Mouse (Mus musculus): ENCODE data around the gene Cacna1s.

Cacna1s gene

DNA sequence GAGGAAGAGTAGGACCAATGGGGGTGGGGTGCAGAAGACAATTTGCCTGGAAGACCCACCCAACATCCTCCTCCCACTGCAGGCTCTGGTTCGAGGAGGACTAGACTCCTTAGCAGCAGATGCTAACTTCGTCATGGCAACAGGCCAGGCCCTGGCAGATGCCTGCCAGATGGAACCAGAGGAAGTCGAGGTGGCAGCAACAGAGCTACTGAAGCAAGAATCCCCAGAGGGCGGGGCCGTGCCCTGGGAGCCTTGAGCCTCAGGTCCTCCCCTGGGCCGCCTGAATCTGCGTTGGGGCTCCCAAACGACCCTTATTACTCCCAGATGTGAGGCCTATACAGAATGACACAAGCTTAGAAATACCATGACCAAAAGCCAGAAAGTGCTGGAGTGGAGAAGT is 66.3 kb downstream of the Cacna1s start:
- DNase-seq (ENCODE audit: low spot score) = no peak

DNA sequence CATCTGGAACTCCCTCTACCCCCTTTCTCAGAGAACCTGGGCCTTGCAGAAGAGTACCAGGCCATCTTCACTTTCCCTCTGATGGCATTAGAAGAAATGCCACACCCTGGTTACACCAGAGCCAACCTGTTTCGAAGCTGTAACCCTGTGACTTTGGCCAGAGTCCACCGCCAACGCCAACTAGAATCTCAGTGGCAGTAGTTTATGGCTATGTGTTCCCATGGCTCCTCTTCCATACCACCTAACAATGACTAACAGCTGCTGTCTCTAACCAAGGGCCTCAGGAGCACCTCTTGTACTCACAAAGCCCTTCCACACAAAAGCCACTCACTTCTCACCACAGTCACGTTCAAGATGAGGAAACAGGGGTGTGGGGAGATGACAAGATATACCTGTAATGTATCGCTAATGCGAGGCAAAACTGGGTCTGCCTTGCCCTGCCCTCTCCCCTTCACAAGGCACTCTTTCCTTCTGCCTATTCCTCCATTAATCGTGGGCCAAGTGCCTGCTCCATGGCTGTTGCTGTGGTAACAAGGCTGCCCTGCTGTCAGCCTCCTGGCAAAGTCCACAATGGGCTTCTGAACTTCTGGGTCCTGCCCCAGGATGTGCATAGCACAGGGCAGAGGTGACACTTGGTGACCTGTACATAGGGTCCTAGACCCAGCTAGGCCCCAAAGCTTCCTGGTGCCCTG is 67.2 kb downstream of the Cacna1s start:
- no peak for DNase-seq (ENCODE audit: low spot score)

DNA sequence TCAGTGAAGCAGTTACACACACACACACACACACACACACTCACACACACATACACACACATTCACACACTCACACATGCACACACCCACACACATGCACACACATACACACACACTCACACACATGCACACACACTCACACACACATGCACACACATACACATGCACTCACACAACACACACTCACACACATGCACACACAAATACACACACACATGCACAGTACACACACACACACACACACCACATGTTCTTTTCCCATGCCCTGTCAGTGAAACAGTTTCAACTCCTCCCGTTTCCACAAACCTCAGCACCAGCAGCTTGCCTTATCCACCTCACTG is 67.7 kb downstream of the Cacna1s start:
- DNase-seq (ENCODE audit: low spot score) = no peak

DNA sequence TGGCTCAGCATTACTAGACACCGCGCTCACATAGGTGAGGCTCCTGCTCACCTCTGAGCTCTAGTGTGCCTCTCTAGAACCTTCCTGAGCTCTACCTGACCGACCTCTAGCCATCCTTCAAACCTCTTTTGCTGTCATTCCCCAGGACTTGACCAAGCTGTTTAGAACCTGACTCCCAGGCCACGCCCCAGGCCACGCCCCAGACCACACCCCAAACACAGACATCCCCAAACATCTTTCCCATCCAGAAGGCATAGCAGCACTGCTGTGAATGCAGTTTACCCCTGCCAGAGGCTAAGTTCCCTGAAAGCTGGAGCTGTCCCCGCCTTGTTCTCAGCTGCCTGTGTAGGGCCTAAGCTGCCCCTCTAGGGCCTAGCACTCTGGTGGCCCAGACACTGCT is 68.2 kb downstream of the Cacna1s start:
- no peak for DNase-seq (ENCODE audit: low spot score)

DNA sequence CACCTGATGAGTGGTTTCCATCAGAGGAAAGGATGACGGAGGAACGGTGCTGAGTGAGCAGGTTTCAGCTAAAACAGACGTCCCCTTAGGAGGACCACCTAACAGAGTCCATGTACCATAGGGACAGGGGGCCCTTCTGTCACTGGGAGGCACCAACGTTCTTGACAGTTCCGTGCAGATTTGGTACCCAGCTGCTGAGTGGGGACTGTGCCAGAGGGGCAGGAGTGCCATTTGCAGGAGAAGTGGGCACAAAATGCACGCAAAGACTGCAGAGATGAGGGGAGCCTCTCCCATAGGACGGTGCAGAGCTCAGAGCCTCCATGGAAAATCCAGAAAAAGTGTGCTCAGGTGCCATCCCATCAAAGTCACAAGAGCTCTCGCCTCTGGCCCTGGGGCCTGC is 69.5 kb downstream of the Cacna1s start:
- no peak for DNase-seq (ENCODE audit: low spot score)

DNA sequence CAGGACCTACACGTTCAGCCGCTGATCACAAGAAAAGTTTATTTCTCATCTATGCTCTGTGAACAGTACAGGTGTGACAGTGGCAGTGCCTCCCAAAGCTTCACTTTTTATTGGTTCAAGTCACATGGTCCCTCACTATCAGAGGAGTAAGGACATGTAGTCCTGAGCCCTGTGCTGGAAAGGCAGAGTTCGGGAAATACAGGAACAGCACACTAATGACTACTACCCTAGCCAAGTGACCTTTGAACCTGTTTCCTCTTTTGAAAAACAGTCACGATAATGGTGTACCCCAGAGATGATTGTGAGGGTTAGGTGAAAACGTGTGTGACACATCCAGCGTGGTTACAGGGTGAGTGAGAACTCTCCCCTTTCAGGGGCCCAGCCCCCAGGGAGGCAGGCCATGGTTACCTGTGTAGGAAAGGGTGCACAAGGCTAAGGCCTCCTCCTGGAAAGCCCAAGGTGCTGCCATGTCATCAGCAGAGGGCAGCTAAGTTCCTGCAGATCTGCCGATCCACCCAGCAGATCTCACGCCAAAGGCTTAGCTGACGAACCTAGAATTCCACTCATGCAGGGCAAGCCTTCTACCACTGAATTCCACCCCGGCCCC is 73.7 kb downstream of the Cacna1s start:
- DNase-seq (ENCODE audit: low spot score) = no peak

DNA sequence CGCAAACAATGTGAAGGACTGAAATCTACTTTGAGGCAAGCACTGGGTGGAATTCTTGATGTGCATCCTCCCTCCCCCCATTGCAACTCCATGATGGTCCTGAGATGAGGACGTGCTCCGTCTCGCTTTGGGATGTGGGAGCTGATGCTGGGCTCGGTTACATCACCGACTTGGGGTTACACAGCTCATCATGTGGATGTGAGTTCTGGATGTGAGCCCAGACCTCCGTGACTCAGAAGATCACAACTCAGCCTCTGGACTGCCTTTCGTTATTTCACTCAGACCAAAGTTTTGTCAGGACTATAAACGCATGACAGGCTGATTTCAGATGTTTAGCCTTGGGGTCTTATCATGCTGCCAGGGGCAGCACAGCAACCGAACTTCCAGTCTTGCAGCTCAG is 74.3 kb downstream of the Cacna1s start:
- no peak for DNase-seq (ENCODE audit: low spot score)

DNA sequence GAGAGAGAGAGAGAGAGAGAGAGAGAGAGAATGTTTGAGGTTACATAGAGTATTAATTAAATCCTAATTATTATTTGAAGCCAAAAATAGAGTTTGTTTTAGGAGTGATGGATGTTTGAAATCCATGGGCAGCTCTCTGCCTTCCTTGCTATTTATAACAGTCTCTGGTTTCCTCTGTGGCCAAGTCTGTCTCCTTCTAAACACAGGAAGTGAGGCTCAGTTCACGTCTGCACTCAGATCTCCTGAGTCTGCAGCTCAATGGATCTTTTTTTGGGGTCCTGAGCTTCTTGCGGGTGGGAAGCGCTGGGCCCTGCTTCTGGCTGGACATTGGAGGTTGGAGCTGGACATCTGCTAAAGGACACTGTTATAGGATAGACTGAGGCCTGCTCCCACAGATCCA is 75.3 kb downstream of the Cacna1s start:
- DNase-seq (ENCODE audit: low spot score) = no peak

DNA sequence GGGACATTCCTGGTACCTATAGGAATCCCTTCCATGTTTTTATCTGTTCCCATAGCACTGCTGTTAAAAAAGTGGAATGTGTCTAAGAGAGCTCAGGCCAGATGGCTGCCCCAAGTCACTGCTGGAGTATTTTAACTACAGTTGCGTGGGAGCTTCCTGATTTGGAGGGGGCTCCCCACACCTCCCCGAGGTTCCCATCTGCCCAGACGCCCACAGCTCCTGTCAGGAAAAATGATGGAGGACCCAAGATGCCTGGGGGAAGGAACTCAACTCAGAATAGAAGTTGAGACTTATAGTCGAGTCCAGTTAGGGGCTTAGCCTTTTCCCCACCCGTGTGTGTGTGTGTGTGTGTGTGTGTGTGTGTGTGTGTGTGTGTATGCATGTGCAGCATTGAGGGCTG is 75.9 kb downstream of the Cacna1s start:
- DNase-seq (ENCODE audit: low spot score) = no peak

DNA sequence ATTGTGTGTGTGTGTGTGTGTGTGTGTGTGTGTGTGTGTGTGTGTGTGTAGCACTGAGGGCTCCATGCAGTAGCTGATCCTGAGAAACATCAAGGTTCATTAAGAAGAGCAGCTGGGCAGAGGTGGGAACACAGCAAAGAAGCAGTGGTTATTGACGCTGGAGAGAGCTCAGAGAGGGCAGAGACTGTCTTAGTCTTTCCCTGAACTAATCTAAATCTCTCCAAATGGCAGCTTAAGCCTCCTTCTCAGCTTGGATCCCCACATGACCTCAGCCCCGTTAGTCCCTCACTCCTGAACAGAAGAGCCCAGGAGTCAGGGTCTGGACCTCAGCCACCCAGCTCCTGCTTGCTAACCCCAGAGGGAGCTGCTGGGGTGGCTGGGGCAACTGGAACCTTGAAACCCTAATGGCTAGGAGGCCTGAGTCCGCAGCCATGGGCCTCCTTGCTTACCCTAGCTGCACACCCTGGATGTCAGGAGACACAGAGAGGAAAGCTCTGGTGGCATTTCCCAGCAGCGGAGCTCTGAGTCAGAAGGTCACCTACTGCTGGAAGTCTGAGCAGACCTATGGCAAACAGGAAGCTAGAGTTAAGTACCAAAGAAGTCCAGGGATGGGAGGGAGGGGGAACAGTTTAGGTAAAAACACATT is 76.5 kb downstream of the Cacna1s start:
- DNase-seq (ENCODE audit: low spot score) = no peak

DNA sequence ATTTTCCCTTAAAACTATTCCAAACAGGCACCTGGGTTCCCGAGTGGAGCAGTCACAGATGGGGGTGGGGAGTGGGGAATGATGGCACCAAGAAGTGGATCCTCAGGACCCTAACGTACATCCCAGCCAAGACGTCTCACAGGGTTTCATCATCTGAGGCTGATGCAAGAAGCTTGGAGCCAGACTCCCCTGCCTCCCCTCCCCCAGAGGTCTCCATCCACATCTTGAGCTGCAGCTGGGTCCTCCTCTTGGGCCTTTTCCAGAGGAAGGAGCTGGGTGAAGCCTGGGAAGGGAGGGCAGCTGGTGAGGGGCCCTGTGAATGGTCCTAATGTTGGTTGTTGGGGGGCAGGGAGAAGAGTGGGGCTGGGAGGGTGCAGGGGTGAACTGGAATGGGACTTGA is 77.6 kb downstream of the Cacna1s start:
- DNase-seq (ENCODE audit: low spot score) = no peak

DNA sequence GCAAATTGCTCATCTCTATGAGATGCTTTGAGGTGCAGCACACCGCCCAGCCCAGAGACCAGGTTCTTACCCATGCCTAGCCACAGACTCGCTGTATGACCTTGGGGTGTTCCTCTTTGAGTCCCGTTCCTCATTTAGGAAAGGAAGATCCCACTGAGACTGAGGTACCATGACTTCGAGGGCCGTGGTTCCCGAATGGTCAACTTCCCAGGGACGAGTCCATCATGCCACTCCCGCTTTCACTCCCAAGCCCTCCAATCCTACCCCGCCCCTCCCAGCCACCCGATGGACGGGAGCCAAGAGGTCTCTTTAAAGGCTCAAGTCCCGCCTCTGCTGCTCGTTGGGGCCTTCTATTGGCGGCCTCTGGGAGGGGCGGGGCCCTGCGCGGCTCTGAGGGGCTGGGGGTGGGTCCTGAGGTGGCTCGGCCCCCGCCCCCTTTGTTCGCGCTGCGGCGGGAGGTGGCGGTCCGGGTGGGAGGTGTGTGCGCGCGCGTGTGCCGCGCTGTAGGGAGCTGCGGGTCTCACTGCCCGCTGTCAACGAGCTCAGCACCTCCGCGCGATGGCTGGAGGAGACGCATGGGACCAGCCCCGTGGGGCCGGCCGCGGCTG is 78.5 kb downstream of the Cacna1s start, which contains the start of gene Kif21b:
TSS of gene Kif21b (plus strand) at position 439 of the 608 bp plus-strand sequence.
- DNase-seq (ENCODE audit: low spot score) = peak; percentile 72

DNA sequence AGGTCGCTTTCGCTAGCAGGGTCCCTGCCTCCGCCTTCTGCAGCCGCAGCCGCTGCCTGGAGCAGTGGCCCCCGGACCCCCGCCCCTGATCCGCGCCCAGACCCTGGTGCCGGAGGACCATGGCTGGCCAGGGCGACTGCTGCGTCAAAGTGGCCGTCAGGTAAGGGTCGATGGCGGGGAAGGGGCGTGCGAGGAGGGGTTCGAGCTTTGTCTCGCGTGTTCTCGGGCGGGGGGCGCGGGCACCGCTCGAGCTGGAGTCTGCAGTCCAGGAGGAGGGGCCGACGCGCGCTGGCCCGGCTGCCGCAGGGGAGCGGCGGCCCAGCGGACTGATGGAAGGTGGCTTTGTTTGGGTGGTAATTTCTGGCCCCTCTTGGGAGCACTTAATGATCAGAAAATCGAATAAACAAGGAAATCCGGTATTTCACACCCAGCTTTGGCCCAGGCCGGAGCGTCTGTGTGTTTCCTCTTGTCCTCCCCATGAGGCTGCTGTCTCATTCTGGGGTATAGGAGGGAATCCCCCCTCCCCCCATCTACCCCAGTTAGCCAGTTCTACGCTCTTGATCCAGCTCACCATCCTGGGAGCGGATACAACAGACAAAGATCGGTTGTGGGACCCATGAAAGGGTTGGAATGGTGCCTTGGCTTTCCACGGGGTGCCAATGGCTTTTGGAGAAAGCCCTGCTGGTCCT is 79.2 kb downstream of the Cacna1s start:
- DNase-seq (ENCODE audit: low spot score) = no peak

DNA sequence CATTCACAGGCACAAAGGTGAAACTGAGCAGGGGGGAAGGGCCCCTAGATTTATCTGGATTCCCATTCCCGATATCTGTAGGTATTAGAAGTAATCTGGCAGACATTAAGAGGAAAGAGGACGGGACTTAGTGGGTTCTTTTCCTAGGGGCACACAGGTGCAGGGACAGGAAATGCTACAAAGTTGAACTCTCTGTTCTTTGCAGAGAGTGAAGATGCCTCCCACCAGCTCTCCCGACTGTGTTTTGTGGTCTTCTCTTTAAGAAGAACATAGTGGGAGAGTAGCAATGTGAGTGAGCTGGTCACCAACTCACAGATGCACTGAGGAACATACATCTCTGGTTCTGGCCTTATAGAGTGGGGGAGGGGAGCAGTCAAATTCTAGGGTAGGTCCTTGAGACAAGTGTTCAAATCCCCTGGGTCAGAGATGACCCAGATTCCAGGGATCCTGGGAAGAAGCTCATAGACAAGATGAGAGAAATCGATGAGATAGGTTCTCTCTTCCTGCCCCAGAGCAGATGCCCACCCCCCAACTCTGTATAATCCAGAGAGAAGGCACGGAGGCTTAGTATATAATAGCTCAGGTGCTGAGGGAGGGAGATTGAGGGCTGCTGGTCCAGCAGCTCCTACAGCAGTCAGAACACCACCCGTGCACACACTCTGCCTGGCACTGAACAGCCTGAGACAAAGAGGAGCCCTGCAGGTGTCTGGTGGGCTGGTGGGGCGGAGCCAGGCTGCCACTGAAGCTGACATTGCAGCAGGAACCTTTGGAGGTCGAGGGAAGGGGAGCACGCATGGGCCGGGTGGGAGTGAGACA is 80.0 kb downstream of the Cacna1s start:
- DNase-seq (ENCODE audit: low spot score) = no peak

DNA sequence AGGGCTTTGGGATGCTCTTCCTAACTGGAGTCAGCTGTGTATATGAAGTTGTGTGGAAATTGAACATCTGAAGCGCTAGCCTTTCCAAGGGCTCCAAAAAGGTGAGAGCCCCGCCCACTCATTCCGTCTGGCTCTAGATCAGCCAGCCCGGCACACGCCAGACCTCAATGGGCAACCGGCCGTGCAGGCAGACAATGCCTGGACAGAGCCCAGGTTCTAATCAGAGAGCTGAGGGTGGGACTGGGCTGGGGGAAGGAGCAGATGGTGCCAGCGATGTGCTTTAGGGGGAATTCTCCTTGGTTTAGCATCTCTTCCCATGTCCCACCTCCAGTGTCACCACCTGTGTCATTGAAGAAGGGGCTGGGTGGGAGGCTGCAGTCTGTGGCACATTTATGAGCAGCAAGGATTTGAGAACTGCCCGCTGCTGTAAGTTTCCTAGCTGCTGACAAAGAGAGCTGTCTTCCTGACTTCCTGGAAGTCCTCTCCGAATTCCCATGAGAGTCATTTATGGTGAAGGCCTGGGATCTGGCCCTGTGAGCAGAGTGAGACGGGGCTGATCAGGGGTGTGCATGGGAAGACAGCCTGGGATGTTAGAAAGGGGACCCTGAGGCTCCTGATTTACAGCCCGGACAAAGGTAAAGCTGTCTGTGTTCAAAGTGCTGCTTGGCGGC is 81.2 kb downstream of the Cacna1s start:
- DNase-seq (ENCODE audit: low spot score) = no peak

DNA sequence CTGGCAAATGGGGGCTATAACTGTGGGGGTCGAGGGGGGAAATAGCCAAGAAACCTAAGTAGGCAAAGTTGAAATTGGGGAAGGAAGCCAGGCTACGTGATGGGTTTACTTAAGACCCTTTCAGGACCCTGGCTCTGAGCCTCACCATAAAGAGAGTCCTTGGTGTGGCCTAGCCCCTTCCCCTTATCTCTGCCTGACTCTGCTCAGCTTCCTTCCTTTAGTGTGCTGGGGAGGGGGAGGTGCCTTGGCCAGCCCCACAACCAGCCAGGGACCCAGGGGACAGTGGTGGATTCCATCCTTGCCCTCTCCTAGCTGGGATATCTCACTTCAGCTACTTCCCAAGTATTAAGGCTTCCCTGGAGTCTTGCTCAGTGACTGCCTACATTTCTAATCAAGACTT is 82.0 kb downstream of the Cacna1s start:
- DNase-seq (ENCODE audit: low spot score) = no peak

DNA sequence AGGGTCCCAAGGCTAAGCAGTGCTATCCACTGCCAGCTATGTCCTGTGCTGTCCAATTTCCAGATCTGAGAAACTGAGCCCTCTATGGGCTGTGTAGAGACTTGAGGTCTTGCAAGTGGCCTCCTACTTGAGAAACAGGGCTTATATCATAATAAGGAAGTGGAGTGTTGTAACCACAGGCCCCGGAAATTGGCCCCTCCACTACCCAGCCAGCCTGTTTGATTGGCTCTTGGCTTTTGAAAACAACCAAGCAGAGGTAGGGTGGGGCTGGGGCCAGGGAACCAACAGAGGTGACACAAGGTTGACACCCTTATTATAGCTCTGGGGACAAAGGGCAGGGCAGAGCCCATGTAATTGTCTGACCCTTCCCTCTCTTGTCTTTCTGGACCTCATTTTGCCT is 82.5 kb downstream of the Cacna1s start:
- DNase-seq (ENCODE audit: low spot score) = peak; percentile 76

DNA sequence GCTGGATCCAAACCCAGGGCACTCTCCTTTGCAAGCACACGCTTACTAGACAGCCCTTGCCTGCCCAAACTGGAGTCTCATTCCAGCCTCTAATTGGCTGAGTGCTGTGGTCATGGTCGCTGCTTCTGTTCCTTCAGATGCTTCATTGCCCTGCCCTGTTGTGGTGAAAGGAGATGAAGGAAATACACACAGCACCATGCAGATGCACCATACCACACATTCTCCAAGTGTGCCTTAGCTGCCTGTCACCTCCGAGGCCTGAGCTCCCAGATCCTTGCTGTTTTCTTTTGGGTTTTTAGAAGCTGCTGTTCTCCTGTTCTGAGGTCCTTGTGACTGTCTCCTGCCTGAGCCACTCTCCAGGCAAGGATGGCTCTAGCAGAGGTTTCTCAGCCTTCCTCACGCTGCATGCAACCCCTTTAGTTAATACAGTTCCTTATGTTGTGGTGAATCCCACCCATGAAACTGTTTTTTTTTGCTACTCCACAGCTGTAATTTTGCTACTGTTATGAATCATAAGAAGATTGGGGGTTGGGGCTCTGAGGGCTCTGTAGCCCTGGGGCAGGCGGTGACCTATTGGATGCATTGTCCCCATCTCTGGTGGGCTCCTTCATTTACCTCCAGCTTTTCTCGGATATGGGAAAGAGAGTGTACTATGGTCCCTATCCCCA is 83.4 kb downstream of the Cacna1s start:
- no peak for DNase-seq (ENCODE audit: low spot score)

DNA sequence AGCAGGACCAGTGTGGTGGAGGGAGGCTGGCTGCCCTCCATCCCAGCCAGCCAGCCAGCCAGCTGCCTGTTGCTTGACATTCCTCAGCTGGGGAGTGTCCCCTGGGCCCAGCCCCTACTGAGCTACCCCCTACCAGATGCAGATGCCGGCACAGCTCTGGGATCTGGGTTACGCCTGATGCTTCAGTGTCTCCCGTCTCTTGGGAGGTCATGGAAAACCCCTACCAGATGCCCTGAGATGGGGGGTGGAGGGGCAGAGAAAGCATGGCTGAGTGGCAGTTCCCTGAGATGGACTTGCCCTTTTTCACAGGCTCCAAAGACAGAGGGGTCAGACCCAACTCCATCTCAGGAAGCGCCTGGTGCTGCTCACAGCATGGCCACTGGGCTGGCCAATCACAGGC is 84.0 kb downstream of the Cacna1s start:
- DNase-seq (ENCODE audit: low spot score) = no peak

DNA sequence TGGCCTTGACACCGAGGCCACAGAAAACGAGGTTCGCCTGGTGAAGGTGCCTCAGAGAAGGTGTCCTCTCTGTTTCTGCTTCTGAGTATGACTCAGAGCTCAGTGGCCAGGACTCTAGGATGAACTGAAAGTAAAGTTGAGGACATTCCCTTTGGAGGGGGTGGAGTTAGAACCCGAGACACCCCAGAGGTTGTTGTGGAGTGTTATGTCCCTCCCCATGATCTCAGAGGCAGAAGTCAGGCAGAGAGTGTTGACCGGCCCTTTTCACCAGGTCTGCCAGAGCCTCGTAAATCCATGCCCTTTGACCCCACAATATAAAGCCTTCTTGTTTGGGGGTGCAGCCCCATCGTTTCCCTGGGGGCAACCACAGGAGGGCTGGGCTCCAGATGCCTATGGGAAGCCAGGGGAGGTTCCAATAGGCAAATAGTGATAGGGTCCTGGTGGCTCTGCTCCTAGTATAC is 84.6 kb downstream of the Cacna1s start:
- no peak for DNase-seq (ENCODE audit: low spot score)

DNA sequence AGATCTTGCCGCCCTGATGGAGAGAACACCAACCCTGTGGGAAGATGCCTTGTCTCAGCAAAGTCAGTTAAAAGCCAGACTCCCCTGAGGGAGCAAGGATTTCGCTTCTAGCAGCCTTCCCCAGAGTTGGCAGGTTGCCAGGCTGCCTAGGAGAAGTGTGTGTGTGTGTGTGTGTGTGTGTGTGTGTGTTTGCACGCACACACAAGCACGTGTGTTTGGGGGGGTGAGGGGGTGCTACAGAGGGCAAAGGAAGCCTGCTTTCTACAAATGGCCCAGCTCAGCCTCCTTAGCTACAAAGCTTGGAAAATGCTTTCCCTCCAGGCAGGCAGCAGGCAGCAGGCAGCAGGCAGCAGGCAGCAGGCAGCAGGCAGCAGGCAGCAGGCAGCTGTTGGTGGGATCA is 85.0 kb downstream of the Cacna1s start:
- DNase-seq (ENCODE audit: low spot score) = no peak
